Mouse (Mus musculus): ENCODE measurements around the gene Gcnt3. TPM values are rescaled to one million over a fixed set of nuclear protein-coding genes. Genes with fewer than 3 reads are reported as not detected.

Gcnt3 gene
- polyA plus RNA-seq, 1 experiment from 2014 or later = not detected

DNA sequence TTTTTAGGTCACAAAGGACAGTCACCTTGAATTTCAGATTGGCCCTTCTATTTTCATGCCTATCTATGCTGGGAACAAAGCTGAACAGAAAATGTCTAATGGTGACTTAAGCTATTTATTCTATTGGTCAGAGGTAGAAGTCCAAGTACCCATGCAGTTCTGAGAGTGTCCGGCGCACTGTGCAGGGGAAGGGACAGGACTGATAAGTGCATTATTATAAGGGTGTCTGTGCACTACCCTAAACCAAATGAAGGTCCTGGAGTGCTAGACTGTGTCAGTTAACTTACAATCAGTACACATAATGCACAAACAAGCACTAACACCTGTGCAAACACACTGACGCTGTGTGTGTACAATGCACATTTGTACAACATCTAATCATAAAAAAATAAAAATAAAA lies 29.6 kb upstream of the Gcnt3 start:
- 94% methylated on average over 3 of the region's 3 CpGs for WGBS
- Histone ChIP-seq H3K27me3 (no peaks in the 10 kb centered on the region), H3K4me1 (replicated peaks) (no peaks in the 10 kb centered on the region), H3K9me3 (no peaks in the 10 kb centered on the region), H3K9ac (replicated peaks) (no peak overlapping the region), H3K4me2 (replicated peaks) (no peak overlapping the region), H3K4me3 (replicated peaks) (no peak overlapping the region), H3K27ac (no peak overlapping the region), H3K36me3 (no peaks in the 10 kb centered on the region)
- ATAC-seq = no peak

- no peak overlapping the region for H3K4me2 ChIP-seq (replicated peaks)
- no peak for ATAC-seq
- no peaks in the 10 kb centered on the region for H3K9me3 ChIP-seq
- H3K9ac ChIP-seq (replicated peaks) = no peak overlapping the region
- H3K27ac ChIP-seq = no peak overlapping the region
- H3K36me3 ChIP-seq = no peaks in the 10 kb centered on the region
- H3K4me1 ChIP-seq (replicated peaks) = no peaks in the 10 kb centered on the region
- WGBS = 90% methylated on average over 3 of the region's 3 CpGs
- H3K27me3 ChIP-seq = no peaks in the 10 kb centered on the region
- H3K4me3 ChIP-seq (replicated peaks) = no peak overlapping the region
Observed at GRCm38 (mm10) chr9:70062012-70062411, 24.1 kb upstream of the Gcnt3 start.

DNA sequence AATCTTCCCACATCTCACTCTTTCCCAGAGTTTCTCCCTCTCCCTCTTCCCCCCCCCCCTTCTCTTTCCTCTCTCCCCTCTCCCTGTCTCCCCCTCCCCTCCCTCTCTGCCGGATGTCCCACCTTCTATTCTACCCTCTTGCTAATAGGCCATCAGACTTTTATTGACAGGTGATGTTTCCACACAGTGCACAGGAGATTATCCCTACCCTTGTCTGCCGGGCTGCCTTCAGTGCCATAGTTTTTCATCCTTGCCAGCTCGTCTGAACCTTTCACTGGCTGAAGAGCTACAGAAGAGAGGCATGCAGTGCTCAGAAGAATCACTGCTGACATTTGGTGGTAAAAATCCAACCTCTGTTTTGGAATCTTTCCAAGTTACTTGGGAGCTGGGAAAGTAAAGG lies 15.5 kb upstream of the Gcnt3 start:
- H3K4me2 ChIP-seq (replicated peaks) = no peak overlapping the region
- H3K9ac ChIP-seq (replicated peaks) = no peak overlapping the region
- 33% methylated on average over 3 of the region's 3 CpGs for WGBS
- peaks cover 13% of the 10 kb centered on the region for H3K4me1 ChIP-seq (replicated peaks)
- no peak for ATAC-seq
- H3K36me3 ChIP-seq = no peaks in the 10 kb centered on the region
- H3K27ac ChIP-seq = no peak overlapping the region
- H3K9me3 ChIP-seq = no peaks in the 10 kb centered on the region
- H3K4me3 ChIP-seq (replicated peaks) = no peak overlapping the region
- no peaks in the 10 kb centered on the region for H3K27me3 ChIP-seq

DNA sequence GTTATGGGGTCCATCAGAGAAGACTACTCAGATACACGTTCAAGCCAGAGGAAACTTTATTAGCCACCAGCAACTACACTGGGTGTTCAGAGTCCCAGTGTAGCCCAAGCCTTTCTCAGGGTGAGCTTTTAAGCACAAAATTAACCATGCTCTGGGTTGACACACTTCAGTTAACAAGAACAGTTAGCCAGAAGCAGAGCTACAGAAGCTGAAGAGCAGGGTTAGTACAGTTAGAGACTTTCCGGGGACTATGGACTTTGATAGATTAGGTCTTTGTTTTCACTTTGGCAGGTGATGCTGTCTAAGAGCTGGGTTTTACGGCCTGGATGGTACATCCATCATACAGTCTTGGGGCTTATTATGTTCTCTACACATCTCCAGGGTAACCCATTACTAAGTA lies 14.8 kb upstream of the Gcnt3 start:
- WGBS = 64% methylated on average over 3 of the region's 3 CpGs
- no peak overlapping the region for H3K9ac ChIP-seq (replicated peaks)
- H3K36me3 ChIP-seq = no peaks in the 10 kb centered on the region
- no peaks in the 10 kb centered on the region for H3K9me3 ChIP-seq
- H3K4me2 ChIP-seq (replicated peaks) = no peak overlapping the region
- no peaks in the 10 kb centered on the region for H3K27me3 ChIP-seq
- H3K4me1 ChIP-seq (replicated peaks) = peaks cover 13% of the 10 kb centered on the region
- H3K4me3 ChIP-seq (replicated peaks) = no peak overlapping the region
- H3K27ac ChIP-seq = no peak overlapping the region
- no peak for ATAC-seq

GRCm38 (mm10) chr9:70049839-70050238 lies 12.0 kb upstream of the Gcnt3 start:
- H3K4me3 ChIP-seq (replicated peaks) = no peak overlapping the region
- WGBS = 47% methylated on average over 8 of the region's 8 CpGs
- no peaks in the 10 kb centered on the region for H3K9me3 ChIP-seq
- no peak overlapping the region for H3K27ac ChIP-seq
- no peak overlapping the region for H3K4me2 ChIP-seq (replicated peaks)
- H3K4me1 ChIP-seq (replicated peaks) = peaks cover 13% of the 10 kb centered on the region
- no peak overlapping the region for H3K9ac ChIP-seq (replicated peaks)
- H3K27me3 ChIP-seq = no peaks in the 10 kb centered on the region
- H3K36me3 ChIP-seq = no peaks in the 10 kb centered on the region
- no peak for ATAC-seq

DNA sequence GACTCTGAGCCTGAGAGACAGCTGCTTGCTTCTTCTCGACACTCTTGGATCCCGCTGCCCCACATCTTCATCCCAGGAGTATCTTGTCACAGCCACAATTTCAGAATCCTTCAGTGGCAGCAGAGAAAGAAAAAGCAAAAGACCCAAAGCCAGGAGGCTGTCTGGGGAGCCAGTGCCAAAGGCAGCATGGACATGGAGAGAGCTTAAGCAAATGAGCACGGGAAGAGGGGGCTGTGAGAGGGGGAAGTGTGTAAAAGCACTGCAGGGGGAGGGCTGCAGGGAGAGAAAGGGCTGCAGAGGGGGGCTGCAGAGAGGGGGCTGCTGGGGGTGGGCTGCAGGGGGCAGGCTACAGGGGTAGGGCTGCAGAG lies 11.5 kb upstream of the Gcnt3 start:
- WGBS = 15% methylated on average over 3 of the region's 3 CpGs
- Histone ChIP-seq H3K27me3 (no peaks in the 10 kb centered on the region), H3K27ac (no peak overlapping the region), H3K9me3 (no peaks in the 10 kb centered on the region), H3K36me3 (no peaks in the 10 kb centered on the region), H3K4me3 (replicated peaks) (no peak overlapping the region), H3K4me1 (replicated peaks) (peaks cover 13% of the 10 kb centered on the region), H3K4me2 (replicated peaks) (no peak overlapping the region), H3K9ac (replicated peaks) (peak overlapping the region; percentile 1; the same call in 1 of the 2 replicates)
- 0 out of 2 replicates have a peak, but pooled peaks have one; percentile 55 for ATAC-seq

DNA sequence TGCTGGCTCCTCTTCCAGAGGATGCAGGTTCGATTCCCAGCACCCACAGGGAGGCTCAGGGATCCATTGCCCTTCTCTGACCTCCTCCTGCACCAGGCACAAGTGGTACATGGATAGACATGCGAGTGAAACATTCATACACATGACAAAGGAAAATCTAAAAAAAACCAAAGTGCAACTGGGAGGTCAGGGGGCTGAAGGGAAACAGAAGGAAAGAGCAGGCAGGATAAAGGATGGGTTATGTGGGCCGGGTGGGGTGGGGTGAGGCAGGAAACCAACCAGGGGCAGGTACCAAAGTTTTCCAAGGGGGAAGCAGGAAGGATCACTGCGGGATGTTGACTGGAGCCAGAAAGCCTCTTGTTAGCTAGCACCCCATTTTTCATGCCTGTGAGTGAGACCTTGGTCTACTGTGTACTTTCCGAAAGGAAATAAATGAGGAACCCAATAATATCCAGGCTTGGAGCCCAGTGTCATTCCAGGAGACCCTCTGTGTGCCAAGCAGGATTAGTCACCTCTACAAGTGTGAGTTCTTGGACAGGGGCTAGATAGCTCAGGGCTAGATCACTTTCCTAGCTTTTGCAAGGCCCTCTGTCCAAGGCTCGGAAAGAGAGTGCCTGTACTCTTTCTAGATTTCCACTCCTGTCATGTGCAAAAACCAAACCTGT lies 11.0 kb upstream of the Gcnt3 start:
- peaks cover 13% of the 10 kb centered on the region for H3K4me1 ChIP-seq (replicated peaks)
- H3K36me3 ChIP-seq = no peaks in the 10 kb centered on the region
- H3K27ac ChIP-seq = no peak overlapping the region
- no peak overlapping the region for H3K4me3 ChIP-seq (replicated peaks)
- H3K9me3 ChIP-seq = no peaks in the 10 kb centered on the region
- no peak overlapping the region for H3K4me2 ChIP-seq (replicated peaks)
- ATAC-seq = no peak
- H3K27me3 ChIP-seq = no peaks in the 10 kb centered on the region
- whole genome bisulfite sequencing = 58% methylated on average over 6 of the region's 6 CpGs
- peak overlapping the region; percentile 1; the same call in 1 of the 2 replicates for H3K9ac ChIP-seq (replicated peaks)

GRCm38 (mm10) chr9:70048280-70048679 lies 10.4 kb upstream of the Gcnt3 start:
- Histone ChIP-seq H3K27ac (no peak overlapping the region), H3K9ac (replicated peaks) (no peak overlapping the region), H3K4me1 (replicated peaks) (peaks cover 13% of the 10 kb centered on the region), H3K27me3 (no peaks in the 10 kb centered on the region), H3K9me3 (no peaks in the 10 kb centered on the region), H3K36me3 (no peaks in the 10 kb centered on the region), H3K4me3 (replicated peaks) (no peak overlapping the region), H3K4me2 (replicated peaks) (no peak overlapping the region)
- WGBS = 52% methylated on average over 5 of the region's 5 CpGs
- ATAC-seq = no peak

- Histone ChIP-seq H3K27ac (no peak overlapping the region), H3K36me3 (no peaks in the 10 kb centered on the region), H3K9me3 (no peaks in the 10 kb centered on the region), H3K27me3 (no peaks in the 10 kb centered on the region), H3K4me1 (replicated peaks) (peaks cover 13% of the 10 kb centered on the region), H3K9ac (replicated peaks) (no peak overlapping the region), H3K4me2 (replicated peaks) (no peak overlapping the region), H3K4me3 (replicated peaks) (no peak overlapping the region)
- 75% methylated on average over 3 of the region's 3 CpGs for WGBS
- no peak for ATAC-seq
Observed at GRCm38 (mm10) chr9:70047839-70048238, 10.0 kb upstream of the Gcnt3 start.

DNA sequence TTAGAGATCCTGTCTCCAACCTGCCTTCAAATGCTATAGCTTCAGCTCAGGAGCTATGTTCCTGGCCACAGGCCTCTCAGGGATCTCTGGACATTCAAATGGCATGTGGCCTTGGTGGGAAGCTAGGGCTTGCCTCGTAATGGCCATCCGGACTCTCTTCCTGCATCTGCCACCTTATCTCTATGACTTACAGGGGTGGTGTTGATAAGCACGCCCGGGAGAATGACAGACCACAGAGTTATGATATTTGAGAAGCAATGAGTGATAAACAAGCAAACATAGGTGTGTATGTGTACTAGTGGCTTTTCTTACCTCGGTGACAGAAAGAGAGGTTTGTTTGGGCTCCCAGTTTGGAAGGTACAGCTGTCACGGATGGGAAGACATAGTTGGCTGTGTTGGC lies 8.4 kb upstream of the Gcnt3 start:
- Histone ChIP-seq H3K27ac (no peak overlapping the region), H3K27me3 (no peaks in the 10 kb centered on the region), H3K4me3 (replicated peaks) (no peak overlapping the region), H3K9me3 (no peaks in the 10 kb centered on the region), H3K4me2 (replicated peaks) (no peak overlapping the region), H3K4me1 (replicated peaks) (peaks cover 13% of the 10 kb centered on the region), H3K36me3 (no peaks in the 10 kb centered on the region), H3K9ac (replicated peaks) (no peak overlapping the region)
- 94% methylated on average over 6 of the region's 6 CpGs for WGBS
- ATAC-seq = no peak

DNA sequence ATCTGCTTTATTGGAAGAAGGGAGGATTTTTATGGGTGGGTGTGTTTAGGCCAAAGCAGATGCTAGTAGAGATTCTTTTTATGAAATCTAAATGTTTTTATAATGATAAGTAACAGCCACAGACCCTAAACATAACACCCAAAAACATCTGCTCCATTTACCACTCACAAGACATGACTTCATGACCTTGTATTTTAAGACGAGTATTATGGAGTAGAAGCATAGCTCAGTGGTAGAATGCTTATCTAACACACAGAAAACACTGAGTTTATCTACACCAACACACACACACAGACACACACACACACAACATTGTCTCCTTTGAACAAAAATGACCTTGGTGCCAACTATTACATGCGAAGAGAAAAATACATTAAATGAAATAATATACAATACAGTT lies 7.0 kb upstream of the Gcnt3 start:
- H3K4me2 ChIP-seq (replicated peaks) = no peak overlapping the region
- no peak overlapping the region for H3K9ac ChIP-seq (replicated peaks)
- H3K27ac ChIP-seq = no peak overlapping the region
- no peak for ATAC-seq
- no peaks in the 10 kb centered on the region for H3K27me3 ChIP-seq
- WGBS = 86% methylated on average over 2 of the region's 2 CpGs
- H3K36me3 ChIP-seq = no peaks in the 10 kb centered on the region
- no peak overlapping the region for H3K4me3 ChIP-seq (replicated peaks)
- no peaks in the 10 kb centered on the region for H3K9me3 ChIP-seq
- H3K4me1 ChIP-seq (replicated peaks) = peaks cover 9% of the 10 kb centered on the region

DNA sequence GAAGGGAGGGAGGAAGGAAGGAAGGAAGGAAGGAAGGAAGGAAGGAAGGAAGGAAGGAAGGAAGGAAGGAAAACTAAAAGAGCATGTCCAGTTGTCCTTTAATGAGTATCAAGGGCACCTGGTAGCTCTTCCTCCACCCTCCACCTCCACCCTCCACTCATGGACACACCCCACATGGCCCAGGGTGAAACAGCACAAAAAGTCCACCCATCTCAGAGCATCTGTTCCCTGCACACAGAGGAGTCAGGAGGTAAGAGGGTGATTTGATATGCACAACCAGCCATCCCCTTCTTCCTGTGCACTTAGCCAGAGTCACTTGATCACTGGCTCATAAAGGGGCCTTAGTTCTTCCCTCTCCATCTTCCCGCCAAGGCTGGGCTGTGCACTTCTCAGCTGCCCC lies 5.0 kb upstream of the Gcnt3 start:
- H3K9me3 ChIP-seq = no peaks in the 10 kb centered on the region
- H3K9ac ChIP-seq (replicated peaks) = no peak overlapping the region
- H3K4me3 ChIP-seq (replicated peaks) = no peak overlapping the region
- 70% methylated on average over 1 of the region's 1 CpGs for WGBS
- H3K4me1 ChIP-seq (replicated peaks) = no peaks in the 10 kb centered on the region
- no peak overlapping the region for H3K27ac ChIP-seq
- no peaks in the 10 kb centered on the region for H3K36me3 ChIP-seq
- no peak for ATAC-seq
- no peak overlapping the region for H3K4me2 ChIP-seq (replicated peaks)
- H3K27me3 ChIP-seq = no peaks in the 10 kb centered on the region

DNA sequence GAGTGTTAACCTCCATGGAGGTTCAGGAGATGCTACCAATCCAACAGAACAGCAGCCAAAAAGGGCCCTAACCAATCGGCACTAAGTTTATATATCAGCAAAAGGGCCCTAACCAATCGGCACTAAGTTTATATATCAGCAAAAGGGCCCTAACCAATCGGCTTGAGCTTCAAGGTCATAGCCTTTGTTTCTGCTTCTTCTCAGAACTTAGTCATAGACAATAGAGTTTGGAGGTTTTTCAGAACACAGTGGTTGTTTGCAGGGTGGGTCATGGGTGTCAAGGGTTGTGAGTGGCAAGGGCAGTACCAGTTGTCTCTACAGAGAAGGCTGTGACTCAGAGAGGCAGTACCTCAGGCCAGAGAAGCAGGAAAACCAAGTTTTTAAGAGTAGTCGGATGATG lies 4.2 kb upstream of the Gcnt3 start:
- Histone ChIP-seq H3K4me1 (replicated peaks) (no peaks in the 10 kb centered on the region), H3K9me3 (no peaks in the 10 kb centered on the region), H3K9ac (replicated peaks) (no peak overlapping the region), H3K4me2 (replicated peaks) (no peak overlapping the region), H3K4me3 (replicated peaks) (no peak overlapping the region), H3K27ac (no peak overlapping the region), H3K36me3 (no peaks in the 10 kb centered on the region), H3K27me3 (no peaks in the 10 kb centered on the region)
- WGBS = 94% methylated on average over 4 of the region's 4 CpGs
- ATAC-seq = no peak

Data from midbrain, embryonic 13.5 days (tissue).